Mouse (Mus musculus): ENCODE measurements around the gene Cldn13. TPM values are rescaled to one million over a fixed set of nuclear protein-coding genes. Genes with fewer than 3 reads are reported as not detected.
"Not testable (repeated sequence)": the region's sequence is repeated elsewhere in the genome, so short reads cannot be mapped to it uniquely, and the experiment has no call there.

Gene Cldn13
- not detected for total RNA-seq (2021)
- long read RNA-seq, result 0 reads

DNA sequence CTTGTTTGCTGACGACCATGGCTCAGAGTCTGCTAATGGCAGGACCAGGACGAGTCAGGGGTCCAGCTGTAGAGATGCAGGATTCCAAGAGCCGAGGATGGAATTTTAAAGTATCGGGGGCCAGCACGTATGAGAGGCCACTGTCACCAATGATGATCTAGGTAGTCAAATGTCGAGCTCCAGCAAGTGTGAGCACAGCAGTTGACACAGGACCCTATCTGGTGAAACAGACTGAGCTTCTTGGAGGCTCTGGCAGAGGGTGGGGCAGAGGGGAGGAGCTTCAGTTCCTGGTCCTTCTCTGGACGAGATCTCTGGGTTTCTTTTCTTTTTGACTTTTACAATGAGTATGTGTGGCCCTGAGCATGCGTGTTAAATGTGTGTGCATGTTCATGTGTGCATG, at the start of gene Cldn13:
Gene Cldn13 (minus strand): TSS at position 216 of the 400 bp plus-strand sequence.
- no peak for DNase-seq (ENCODE audit: low spot score in 2 of 2)

DNA sequence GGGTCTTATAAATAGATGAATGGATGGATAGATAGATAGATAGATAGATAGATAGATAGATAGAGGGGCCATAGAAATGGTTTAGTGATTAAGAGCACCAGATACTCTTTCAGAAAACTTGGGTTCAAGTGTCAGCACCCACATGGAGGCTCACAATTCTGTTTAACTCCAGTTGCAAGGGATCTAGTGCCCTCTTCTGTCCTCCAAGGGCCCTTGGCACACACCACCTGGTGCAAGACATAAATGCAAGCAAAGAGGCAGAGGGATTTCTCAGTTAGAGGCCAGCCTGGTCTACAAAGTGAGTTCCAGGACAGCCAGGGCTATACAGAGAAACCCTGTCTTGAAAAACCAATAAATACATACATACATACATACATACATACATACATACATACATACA, 49.3 kb upstream of the Cldn13 start:
- DNase-seq (ENCODE audit: low spot score in 2 of 2), result not testable (repeated sequence)

- DNase-seq (ENCODE audit: low spot score in 2 of 2), result no peak
Measured at GRCm38 (mm10) chr5:134963546-134963945, 48.2 kb upstream of the Cldn13 start.

DNA sequence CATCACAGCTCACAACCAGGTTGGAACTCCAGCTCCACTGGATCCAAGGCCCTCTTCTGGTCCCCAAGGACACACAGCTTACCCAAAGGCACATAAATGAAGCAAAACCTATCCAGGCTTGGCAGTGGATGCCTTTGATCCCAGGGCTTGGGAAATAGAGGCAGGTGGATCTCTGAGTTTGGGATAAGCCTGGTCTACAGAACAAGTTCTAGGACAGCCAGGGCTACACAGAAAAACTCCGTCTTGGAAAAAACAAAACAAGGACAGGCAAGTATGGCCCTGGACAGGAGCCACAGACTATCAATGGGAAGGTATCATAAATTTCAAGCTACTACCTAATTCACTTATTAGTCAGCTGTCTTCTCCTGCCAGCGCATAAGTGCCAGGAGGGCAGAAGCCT, 46.2 kb upstream of the Cldn13 start:
- no peak for DNase-seq (ENCODE audit: low spot score in 2 of 2)

DNA sequence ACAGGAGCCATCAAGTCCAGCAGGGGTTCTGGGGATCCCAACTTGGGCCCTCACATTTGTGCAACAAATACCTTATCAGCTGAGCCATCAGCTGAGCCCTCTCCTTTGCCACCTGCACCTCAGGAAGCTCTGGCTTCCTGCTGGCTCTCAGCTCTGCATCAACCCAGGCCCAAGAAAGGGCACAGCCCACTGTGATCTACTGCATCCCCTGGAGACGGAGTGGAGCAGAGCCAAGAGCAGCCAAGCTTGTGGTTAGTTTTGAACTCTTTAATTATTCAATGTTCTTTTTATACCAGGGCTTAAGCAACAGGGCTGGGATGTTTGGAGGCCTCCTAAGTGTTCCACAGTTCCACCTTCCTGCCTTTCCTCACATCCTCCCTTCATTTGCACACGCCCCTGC, 45.1 kb upstream of the Cldn13 start:
- DNase-seq (ENCODE audit: low spot score in 2 of 2), result no peak

GRCm38 (mm10) chr5:134959114-134959513, 43.8 kb upstream of the Cldn13 start:
- no peak for DNase-seq (ENCODE audit: low spot score in 2 of 2)

DNA sequence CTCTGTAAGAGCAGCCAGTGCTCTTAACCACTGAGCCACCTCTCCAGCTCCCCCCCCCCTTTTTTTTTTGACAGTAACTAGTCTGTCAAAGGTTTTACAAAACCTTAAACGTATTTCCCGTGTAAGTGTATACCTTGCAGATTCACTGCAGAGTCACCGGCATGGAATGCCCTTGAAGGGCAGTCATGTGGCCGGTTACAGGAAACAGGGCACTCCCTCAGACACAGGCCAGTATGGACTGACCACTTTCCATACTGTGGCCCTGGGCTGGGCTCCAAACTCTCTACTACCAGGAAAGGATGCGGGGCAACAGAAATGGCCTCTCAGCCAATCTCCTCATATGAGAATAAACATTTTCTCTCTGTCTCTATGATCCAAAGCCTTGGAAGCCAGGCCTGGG, 40.2 kb upstream of the Cldn13 start:
- DNase-seq (ENCODE audit: low spot score in 2 of 2), result no peak

DNA sequence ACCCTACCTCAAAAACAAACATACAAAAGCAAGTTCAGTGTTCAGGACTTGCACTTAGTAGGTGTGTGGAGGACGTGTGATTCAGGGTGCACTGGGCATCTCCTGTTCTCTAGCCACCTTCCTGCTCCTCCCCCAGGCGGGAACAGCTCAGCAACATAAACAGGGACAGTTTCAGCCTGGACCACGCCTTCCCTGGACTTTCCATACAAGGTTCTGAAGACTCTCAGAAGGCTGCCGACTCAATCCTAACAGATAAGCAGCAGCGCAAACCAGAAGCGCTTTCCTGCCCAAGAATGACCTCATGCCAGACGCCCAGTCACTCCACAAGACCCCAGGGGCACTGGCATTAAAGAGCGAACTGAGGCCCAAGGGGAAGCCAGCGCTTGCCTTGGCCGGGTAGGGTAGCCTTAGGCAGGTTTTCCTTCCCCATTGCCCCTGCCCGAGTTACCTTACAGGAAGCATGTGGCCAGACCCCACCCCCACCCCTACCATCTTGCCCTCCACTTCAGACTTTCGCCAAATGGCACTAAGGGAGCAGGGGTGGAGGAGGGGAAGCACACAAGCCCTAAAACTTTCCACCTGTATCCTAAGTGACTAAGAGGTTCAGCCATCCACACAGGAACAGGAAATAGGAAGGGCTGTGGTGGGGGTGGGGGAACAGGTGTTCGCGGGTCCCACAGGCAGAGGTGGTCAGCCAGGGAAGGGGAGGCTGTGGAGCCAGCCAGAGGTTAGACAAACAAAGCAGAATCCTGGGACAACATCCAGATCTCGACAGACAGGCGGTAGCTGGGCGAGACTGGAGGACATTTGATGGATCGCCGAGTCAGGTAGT, 35.9 kb upstream of the Cldn13 start:
- no peak for DNase-seq (ENCODE audit: low spot score in 2 of 2)

DNA sequence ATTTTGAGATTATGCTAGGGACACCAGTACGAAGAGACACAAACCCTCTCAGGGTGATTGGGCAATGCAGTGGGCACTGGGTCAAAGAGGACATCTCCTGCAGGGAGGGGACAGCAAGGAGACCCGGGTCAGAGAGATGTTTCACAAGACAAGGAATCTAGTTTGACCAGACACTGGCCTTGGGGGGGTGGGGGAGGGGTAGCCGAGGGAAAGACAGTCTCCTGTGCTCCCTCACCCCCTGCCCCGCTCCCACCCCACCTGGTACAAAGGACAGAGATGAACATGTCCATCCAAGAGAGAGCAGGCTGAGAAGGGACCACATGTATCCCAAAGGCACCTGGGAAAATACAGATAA, 32.7 kb upstream of the Cldn13 start:
- no peak for DNase-seq (ENCODE audit: low spot score in 2 of 2)

DNA sequence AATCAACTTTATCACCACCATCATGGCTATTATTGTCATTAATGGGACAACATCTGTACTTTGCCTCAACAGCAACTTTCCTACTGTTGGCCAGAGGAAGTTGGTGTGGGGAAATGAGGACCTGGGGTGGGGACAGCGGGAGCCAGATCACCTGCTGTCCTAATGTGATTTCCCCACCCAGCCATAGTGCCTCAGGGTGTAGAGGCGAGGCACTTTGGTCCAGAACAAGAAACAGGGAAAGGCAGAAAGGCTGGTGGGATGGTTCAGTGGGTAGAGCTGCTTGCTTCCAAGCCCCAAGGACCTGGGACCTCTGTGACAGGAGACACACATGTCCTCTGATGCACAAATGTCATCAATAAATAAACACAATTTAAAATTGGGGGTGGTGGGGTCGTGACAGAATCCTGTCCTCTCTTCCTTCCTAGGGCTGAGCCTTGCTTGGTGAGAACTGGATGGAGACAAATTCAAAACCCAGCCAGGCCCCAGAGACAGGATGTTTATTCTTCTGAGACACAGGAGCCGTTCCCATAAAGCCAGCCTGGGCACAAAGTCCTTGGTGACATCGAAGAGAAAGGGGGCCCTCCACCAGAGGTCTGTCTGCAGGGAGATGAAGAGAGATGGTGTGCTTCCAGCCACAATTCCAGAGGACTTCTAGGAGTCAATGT, 32.2 kb upstream of the Cldn13 start:
- no peak for DNase-seq (ENCODE audit: low spot score in 2 of 2)

DNA sequence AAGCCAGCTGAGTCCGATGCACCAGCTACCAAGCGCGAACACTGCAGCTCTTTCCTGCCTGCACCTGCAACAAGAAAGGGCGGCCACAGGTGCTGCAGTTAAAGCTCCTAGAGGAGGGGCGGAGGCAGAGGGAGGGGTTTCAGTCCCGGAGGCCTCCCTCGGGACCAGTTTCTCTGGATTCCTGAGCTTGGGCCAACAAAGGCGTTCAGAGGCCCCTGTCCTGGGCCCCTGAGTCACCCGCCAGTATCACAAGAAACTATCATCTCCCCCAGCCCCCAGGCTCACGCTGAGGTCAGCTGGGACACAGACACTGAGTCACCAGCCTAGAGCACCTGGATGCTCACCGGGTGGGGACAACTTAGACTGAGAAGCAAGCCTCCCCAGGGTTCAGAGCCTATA, 31.5 kb upstream of the Cldn13 start, which contains the start of gene Cldn4:
Gene Cldn4 (minus strand): TSS at position 78 of the 399 bp plus-strand sequence.
- DNase-seq (ENCODE audit: low spot score in 2 of 2), result no peak

- no peak for DNase-seq (ENCODE audit: low spot score in 2 of 2)
Measured at GRCm38 (mm10) chr5:134946063-134946856, 30.9 kb upstream of the Cldn13 start.

GRCm38 (mm10) chr5:134945266-134945959, 30.1 kb upstream of the Cldn13 start:
- DNase-seq (ENCODE audit: low spot score in 2 of 2), result no peak

- no peak for DNase-seq (ENCODE audit: low spot score in 2 of 2)
Measured at GRCm38 (mm10) chr5:134944179-134944578, 28.9 kb upstream of the Cldn13 start.

- no peak for DNase-seq (ENCODE audit: low spot score in 2 of 2)
Measured at GRCm38 (mm10) chr5:134942740-134943139, 27.4 kb upstream of the Cldn13 start.

GRCm38 (mm10) chr5:134941472-134942209, 26.3 kb upstream of the Cldn13 start:
- DNase-seq (ENCODE audit: low spot score in 2 of 2), result no peak

- not testable (repeated sequence) for DNase-seq (ENCODE audit: low spot score in 2 of 2)
Measured at GRCm38 (mm10) chr5:134939554-134939953, 24.2 kb upstream of the Cldn13 start.

DNA sequence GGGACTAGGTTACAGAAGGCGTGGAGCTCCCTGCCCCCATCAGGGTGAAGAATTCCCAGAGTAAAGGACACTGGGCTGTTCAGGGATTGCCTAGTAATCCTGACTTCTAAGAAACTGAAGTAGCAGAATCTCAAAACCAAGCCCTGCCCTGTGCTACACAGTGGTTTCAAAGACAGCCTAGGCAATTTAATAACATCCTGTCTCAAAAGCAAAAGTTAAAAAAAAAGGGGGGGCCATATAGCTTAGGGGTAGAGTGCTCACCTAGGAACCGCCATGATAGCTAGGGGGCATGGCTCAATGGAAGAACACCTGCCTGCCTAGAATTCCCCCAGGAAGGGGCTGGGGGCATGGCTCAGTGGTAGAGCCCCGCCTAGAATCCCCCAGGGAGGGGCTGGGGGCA, 23.7 kb upstream of the Cldn13 start:
- DNase-seq (ENCODE audit: low spot score in 2 of 2), result no peak

DNA sequence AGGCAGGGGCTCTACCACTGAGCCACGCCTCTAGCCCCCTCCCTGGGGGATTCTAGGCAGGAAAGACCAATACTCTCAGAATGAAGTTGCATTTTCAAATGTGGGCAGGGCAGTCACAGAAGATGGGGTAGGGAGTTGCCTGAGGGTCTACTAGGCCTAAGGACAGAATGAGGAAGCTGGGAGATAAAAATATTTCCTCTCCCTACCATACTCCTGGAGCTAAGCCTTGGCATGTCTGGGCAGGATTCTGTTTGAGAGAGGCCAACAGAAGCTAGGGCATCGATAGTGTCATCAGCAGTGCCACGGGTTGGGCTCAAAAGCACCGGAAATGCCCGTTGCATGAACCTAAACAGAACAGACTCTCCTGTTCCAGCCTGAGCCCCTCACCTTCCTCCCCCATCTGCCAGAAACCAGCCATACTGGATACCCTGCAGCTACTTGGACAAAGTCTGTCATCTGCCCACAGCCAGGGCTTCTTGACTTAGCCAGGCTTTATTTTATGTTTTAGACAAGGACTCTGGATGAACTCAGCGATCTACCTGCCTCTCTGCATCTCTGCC, 21.4 kb upstream of the Cldn13 start:
- no peak for DNase-seq (ENCODE audit: low spot score in 2 of 2)

GRCm38 (mm10) chr5:134936051-134936450, 20.7 kb upstream of the Cldn13 start:
- no peak for DNase-seq (ENCODE audit: low spot score in 2 of 2)

All from layer of hippocampus, postnatal 10 days (tissue).